Mouse (Mus musculus) thymus, adult 18-20 months (tissue): ENCODE measurements around the gene Shroom3.

Source experiments
- DNase-seq, 2 experiments: peaks; one replicate each; pipeline ENCODE4 v3.0.0; 2022; ENCODE audit warnings: mixed read lengths in 2 of 2

Gene Shroom3

DNA sequence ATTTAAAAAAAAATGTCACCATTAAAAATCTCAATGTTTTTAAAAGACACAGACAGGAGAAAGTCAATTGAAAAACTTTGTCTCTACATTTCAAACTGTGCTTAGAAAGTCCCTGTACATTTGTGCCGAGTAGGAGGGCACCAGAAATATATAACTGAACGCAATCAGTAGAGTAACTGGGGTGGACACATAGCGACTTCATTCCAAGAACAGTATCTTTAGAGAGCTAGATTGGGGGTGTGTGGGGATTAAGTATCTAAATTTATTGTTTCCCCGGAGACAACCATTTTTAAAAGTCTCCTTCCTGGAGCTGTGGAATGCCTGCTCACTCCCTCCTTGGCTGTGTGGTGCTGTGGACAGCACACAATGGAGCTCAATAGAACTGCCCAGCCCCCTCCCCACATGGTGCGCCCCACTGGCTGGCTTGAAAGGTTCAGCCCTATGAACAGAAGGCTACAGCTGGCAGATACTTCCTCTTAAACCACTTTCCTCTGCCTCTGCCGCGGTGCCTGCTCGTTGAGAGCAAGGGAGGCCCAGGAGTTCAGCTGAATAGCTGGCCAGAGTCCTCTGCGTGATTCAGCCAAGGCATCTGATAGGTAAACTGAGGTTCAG lies 127.8 kb downstream of the Shroom3 start:
- no peak for DNase-seq

GRCm38 (mm10) chr5:92811761-92812160 lies 128.5 kb downstream of the Shroom3 start:
- no peak for DNase-seq

- no peak for DNase-seq
Observed at GRCm38 (mm10) chr5:92812936-92813335, 129.7 kb downstream of the Shroom3 start.

DNA sequence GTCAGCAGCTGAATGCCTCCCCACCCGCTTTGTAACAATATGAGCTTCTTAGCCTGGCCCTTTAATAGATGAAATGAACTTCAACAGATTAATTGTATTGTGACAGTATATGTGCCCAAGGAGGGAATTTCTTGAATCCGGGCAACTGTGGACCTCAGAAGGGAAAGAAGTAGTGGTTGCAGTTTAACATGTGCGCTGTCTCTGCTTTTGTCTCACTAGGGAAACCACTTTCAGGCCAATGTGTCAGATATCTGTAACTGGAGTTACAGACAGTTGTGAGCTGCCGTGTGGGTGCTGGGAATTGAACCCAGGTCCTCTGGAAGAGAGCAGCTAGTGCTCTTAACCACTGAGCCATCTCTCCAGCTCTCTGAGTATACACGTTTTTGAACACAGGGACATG lies 130.3 kb downstream of the Shroom3 start:
- DNase-seq = no peak

DNA sequence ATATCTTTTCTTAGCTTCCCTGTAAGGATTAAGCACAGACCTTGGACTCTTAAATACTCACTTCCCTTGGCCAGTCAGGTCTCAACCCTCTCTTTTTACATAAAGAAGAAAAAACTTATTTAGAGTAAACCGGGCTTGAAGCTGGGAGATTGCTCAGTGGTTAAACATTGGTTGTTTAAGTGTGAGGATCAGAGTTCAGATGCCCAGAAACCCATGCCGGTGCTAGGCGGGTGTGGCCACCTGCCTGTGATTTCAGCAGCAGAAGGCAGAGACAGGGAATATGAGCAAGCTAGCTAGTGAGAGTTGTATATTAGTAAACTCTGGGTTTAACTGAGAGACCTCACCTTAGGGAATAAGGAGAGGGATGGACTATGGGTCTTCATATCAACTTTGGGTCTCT lies 131.4 kb downstream of the Shroom3 start:
- DNase-seq = no peak

- no peak for DNase-seq
Observed at GRCm38 (mm10) chr5:92817122-92817822, 134.0 kb downstream of the Shroom3 start.

DNA sequence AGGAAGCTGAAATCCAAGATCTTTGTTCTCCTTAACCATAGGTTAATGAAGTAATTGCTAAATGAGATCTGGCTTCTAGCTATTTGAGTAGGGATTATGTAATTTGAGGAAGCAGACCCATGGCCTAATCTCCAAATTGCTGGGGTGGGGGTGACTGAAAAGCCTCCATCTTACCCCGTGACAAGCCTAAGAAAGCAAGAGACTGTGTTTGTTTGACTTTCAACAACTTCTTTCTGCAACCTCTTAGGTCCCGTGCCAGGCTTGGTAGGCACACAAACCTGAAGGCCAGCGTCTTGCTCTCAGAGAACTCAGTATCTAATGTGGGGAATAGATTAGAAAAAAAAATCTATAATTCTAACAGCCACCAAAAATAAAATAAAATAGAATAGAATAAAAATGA lies 138.1 kb downstream of the Shroom3 start:
- DNase-seq = no peak

- no peak for DNase-seq
Observed at GRCm38 (mm10) chr5:92823495-92823894, 140.3 kb downstream of the Shroom3 start.

- no peak for DNase-seq
Observed at GRCm38 (mm10) chr5:92824304-92825009, 141.2 kb downstream of the Shroom3 start.

- DNase-seq = no peak
Observed at GRCm38 (mm10) chr5:92830391-92830790, 147.2 kb downstream of the Shroom3 start.

DNA sequence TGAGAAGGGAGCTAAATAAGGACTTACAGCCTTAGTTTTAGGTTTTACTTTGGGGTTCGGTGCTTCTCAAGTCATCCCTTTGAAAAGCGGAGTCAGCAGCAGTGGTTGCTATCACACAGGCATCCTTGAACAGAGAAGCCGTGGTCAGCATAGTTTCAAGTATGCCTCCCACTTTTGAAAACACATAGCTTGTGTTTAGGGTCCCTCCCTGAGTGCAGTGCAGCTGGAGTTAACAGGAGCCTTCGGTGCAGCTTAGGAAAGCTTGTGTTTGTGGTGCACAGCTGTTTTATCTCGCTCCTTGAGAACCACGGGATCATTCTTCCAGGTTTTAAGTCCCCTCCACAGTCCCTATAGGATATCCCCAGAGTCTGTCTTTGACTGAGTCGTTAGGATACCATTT lies 151.3 kb downstream of the Shroom3 start:
- no peak for DNase-seq

GRCm38 (mm10) chr5:92837311-92837710 lies 154.1 kb downstream of the Shroom3 start:
- DNase-seq = no peak

DNA sequence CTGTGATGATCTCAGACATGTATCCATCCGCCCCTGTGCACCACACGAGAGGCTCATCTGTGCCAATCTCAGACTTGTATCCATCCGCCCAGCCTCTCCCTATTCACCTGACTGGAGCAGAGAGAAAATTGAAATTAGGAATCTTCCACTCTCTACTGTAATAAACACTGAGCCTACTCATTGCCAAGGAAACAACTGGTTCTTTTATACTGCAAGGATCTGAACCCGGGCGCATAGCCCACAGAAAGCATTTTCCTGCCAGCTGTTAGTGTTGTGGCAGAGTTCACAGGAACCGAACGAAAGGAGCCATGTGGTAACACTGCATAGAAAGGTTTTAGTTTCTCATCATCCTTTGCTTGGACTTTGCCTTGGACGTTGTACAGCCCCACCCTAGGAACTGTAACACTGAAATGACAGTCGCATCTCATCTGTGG lies 155.1 kb downstream of the Shroom3 start:
- no peak for DNase-seq

DNA sequence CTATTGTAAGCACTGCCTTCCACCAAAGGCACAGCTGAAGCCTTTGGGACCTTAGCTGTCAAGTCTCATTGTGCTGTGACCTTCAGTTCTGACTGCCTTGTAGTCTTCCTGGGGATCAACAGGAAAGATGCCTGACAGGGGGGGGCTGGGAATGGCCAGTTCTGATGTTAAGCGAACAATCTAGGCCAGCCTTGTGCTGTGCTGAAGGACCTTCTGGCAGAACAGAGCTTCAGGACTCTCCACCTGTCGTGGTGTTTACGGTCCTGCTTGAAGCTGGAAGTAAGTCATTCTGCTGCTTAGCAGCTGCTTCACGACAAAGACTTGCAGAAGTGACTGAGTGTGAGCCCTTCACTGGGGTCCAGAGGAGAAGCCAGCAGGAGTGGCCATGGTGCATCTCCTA lies 156.1 kb downstream of the Shroom3 start:
- DNase-seq = no peak

DNA sequence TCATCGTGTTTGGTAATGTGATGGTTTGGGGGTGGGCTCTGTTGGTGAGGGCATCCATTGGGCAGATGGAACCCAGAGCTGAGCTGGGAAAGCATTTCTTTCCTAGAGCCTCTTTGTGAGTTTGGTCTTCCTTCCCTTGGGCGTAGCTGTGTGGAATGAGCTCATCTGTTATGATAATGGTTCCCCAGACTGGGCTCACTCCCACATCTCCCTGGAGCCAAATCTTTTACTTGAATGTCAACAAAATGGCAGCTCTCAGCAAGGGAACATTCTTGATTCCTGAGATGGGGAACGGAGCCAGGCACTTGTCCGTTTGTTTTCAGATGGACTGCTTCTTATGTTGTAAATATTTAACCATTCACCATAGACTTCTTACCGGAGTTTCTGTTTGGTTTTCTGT lies 158.2 kb downstream of the Shroom3 start:
- no peak for DNase-seq

GRCm38 (mm10) chr5:92842417-92842816 lies 159.2 kb downstream of the Shroom3 start:
- no peak for DNase-seq

- no peak for DNase-seq
Observed at GRCm38 (mm10) chr5:92842881-92843280, 159.6 kb downstream of the Shroom3 start.

- DNase-seq = no peak
Observed at GRCm38 (mm10) chr5:92843850-92844785, 160.9 kb downstream of the Shroom3 start.

DNA sequence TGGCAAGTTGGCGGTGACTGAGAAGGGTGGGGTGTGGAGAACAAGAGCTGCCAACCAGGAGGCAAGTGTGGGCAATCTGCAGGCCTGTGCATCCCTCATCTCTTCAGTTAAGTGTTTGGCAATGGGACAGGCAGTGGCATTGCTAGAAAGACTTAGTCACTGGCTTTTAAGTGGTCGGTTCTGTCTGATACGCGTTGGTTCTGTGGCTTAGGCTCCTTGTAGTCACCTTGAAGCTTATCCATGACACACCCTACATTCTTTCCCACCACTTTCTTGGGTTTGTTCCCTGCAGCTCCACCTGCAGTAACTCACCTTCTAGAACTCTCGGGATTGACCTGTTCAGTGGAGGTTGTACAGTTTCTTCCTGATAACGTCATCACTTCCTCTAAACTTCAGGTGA lies 166.5 kb downstream of the Shroom3 start:
- no peak for DNase-seq

- no peak for DNase-seq
Observed at GRCm38 (mm10) chr5:92850925-92851324, 167.7 kb downstream of the Shroom3 start.

- no peak for DNase-seq
Observed at GRCm38 (mm10) chr5:92854983-92855382, 171.7 kb downstream of the Shroom3 start.

DNA sequence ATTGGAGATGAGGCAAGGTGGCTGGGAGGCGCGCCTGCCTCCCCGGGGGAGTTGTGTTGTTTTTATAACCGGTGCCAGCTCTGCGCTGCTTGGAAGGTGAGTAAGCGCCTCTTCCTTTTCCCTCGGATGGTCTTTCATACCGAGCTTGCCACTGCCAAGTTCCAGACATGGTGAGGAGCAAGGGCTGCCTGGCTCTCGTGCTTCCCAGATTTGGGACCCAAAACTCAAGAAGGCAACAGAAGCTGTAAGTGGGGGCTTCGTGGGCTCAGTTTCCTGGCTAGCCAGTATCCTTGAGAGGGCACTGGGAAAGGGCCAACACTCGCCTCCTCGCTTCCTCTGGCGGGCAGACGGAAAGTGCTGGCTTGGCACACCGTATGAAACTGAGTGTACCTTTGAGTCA lies 173.1 kb downstream of the Shroom3 start:
- DNase-seq = no peak

DNA sequence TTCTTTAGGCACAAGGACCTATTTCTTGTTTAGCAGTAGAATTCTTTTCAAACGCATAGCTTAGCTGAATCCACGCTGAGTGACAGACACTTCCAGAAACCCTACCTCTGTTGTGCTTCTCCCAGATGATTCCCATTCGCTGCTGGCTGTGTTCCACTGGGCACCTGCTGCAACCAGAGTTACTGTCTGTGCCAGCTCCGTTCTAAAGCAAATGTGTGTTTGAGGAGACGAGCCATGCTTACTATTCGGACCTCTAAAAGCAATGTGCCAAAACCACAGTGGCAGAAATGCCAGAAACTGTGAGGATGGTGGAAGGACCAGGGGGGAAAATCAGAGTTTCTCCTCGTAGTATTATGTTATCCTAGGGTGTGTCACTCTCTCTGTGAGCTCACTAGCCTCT lies 173.9 kb downstream of the Shroom3 start:
- no peak for DNase-seq
